Mouse (Mus musculus): Measurements from ENCODE around the gene St6galnac3. TPM values are rescaled to one million over a fixed set of nuclear protein-coding genes. Genes with fewer than 3 reads are reported as not detected.

St6galnac3 gene
- polyA plus RNA-seq, 1 experiment from 2014 or later: 41.4 TPM

DNA sequence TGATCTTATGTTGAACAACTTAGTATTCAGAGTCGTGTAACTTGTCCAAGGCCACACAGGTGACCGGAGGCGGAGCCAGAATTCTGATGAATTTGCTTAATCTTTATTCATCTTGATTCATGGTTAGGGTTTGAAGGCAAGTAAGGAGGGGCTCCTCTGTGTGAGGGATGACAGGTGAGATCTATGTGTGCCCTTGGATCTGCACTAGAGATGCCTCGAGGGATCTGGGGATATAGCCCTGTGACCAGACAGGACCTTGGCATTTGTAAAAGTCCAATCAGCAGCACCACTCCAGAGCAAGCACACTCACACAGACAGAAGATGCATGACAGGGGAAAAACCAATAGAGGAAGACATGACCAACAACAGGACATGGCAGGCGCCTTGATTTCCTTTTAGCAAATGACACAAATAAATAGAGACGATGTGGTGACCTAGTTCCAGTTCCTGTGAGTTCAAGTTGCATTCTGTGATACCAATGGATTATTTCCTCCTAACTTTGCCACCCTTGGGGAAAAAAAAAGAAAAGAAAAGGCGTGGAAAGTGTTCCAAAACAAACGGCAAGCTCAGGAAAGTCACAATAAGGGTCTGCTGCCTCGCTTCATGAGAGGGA lies 1.4 kb downstream of the St6galnac3 start:
- Histone ChIP-seq H3K9me3 (ENCODE audit: control insufficient read depth, low read length) (no peaks in the 10 kb centered on the region), H3K4me3 (ENCODE audit: low read depth, low read length) (peak overlapping the region; percentile 69; the same call in 1 of the 2 replicates), H3K4me1 (ENCODE audit: control insufficient read depth, insufficient read depth, low read length) (peaks cover 6% of the 10 kb centered on the region; the same call in 1 of the 2 replicates), H3K4me2 (ENCODE audit: low read depth) (peak overlapping the region; percentile 67), H3K36me3 (ENCODE audit: control insufficient read depth, insufficient read depth, low read length) (no peaks in the 10 kb centered on the region), H3K27ac (ENCODE audit: low read depth, low read length) (no peak overlapping the region), H3K27me3 (ENCODE audit: control insufficient read depth, insufficient read depth, low read length) (no peaks in the 10 kb centered on the region), H3K9ac (ENCODE audit: low read length) (peak overlapping the region; percentile 88; the same call in 1 of the 2 replicates)
- 85% methylated on average over 9 of the region's 9 CpGs for WGBS
- ATAC-seq (ENCODE audit: insufficient read depth, low FRiP score, low TSS enrichment) (no peak), DNase-seq (ENCODE audit: low spot score) (no peak)

DNA sequence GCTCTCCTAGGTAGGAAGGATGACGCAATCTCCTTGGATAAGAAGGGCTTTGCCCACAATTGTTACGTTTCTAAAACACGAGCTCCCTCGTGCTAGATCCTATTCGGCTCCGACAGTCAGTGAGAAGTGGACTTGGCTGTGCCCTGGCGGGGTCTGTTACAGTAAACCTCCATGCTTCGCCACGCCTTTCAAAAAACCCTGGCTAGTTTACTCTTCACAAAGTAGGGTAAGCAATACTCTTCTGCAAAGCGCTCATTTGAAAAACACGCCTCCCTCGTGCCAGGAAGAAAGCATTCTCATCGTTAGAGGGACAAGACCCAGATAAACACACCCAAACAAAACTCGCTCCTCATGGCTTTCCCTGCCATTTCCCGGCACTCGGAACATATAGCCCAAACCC lies 3.4 kb downstream of the St6galnac3 start:
- H3K4me3 ChIP-seq (ENCODE audit: low read depth, low read length): no peak overlapping the region
- H3K36me3 ChIP-seq (ENCODE audit: control insufficient read depth, insufficient read depth, low read length): no peaks in the 10 kb centered on the region
- DNase-seq (ENCODE audit: low spot score) (no peak), ATAC-seq (ENCODE audit: insufficient read depth, low FRiP score, low TSS enrichment) (no peak)
- no peaks in the 10 kb centered on the region for H3K9me3 ChIP-seq (ENCODE audit: control insufficient read depth, low read length)
- peaks cover 6% of the 10 kb centered on the region; the same call in 1 of the 2 replicates for H3K4me1 ChIP-seq (ENCODE audit: control insufficient read depth, insufficient read depth, low read length)
- H3K27me3 ChIP-seq (ENCODE audit: control insufficient read depth, insufficient read depth, low read length): no peaks in the 10 kb centered on the region
- no peak overlapping the region; the same call in 1 of the 2 replicates for H3K4me2 ChIP-seq (ENCODE audit: low read depth)
- no peak overlapping the region for H3K9ac ChIP-seq (ENCODE audit: low read length)
- H3K27ac ChIP-seq (ENCODE audit: low read depth, low read length): no peak overlapping the region
- 92% methylated on average over 16 of the region's 16 CpGs for WGBS

DNA sequence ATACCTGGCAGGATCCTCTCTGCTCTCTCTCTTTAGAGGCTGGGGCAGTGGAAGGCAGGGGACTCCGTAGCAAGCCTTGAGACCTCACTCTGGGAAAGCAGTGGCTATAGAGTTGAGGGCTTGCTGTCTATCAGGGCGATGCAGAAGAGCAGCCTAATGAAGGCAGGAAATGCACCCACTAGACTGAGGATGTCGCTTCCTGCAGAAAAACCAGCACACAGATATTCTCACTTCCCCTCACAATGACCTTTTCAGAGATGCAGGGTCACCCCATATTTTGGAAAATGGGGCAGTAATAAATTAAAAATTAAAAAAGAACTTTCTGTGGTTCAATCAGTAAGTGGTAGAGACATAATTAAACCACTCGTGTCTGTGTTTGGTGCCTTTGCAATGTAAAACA lies 4.1 kb downstream of the St6galnac3 start:
- Histone ChIP-seq H3K9ac (ENCODE audit: low read length) (no peak overlapping the region), H3K4me3 (ENCODE audit: low read depth, low read length) (no peak overlapping the region), H3K36me3 (ENCODE audit: control insufficient read depth, insufficient read depth, low read length) (no peaks in the 10 kb centered on the region), H3K27ac (ENCODE audit: low read depth, low read length) (no peak overlapping the region), H3K4me2 (ENCODE audit: low read depth) (no peak overlapping the region; the same call in 1 of the 2 replicates), H3K4me1 (ENCODE audit: control insufficient read depth, insufficient read depth, low read length) (peaks cover 6% of the 10 kb centered on the region; the same call in 1 of the 2 replicates), H3K27me3 (ENCODE audit: control insufficient read depth, insufficient read depth, low read length) (no peaks in the 10 kb centered on the region), H3K9me3 (ENCODE audit: control insufficient read depth, low read length) (no peaks in the 10 kb centered on the region)
- DNase-seq (ENCODE audit: low spot score) (no peak), ATAC-seq (ENCODE audit: insufficient read depth, low FRiP score, low TSS enrichment) (no peak)
- WGBS: 72% methylated on average over 4 of the region's 4 CpGs

DNA sequence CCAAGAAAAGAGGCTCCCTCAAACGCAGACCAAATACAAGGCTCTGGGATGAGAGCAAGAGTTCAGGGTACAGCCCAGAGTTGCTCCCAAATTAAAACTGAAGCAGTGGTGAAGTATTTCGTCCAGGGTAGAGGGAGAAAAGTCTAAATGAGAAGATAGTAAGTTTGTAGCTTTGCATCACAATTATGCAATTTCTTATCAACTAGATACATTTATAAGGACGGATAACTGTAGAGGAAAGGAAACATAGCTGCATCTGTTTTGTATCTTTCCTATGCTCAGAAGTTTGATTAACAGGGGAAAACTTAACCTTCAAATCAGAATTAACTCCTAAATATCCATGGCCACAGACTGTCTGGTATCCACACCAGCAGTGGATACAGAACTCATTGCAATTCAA lies 4.7 kb downstream of the St6galnac3 start:
- 67% methylated on average over 3 of the region's 3 CpGs for WGBS
- no peak overlapping the region for H3K9ac ChIP-seq (ENCODE audit: low read length)
- no peak for ATAC-seq (ENCODE audit: insufficient read depth, low FRiP score, low TSS enrichment)
- no peak overlapping the region for H3K4me2 ChIP-seq (ENCODE audit: low read depth)
- H3K27ac ChIP-seq (ENCODE audit: low read depth, low read length): no peak overlapping the region
- H3K9me3 ChIP-seq (ENCODE audit: control insufficient read depth, low read length): no peaks in the 10 kb centered on the region
- no peak overlapping the region for H3K4me3 ChIP-seq (ENCODE audit: low read depth, low read length)
- no peak for DNase-seq (ENCODE audit: low spot score)
- peaks cover 6% of the 10 kb centered on the region; the same call in 1 of the 2 replicates for H3K4me1 ChIP-seq (ENCODE audit: control insufficient read depth, insufficient read depth, low read length)
- no peaks in the 10 kb centered on the region for H3K27me3 ChIP-seq (ENCODE audit: control insufficient read depth, insufficient read depth, low read length)
- no peaks in the 10 kb centered on the region for H3K36me3 ChIP-seq (ENCODE audit: control insufficient read depth, insufficient read depth, low read length)

DNA sequence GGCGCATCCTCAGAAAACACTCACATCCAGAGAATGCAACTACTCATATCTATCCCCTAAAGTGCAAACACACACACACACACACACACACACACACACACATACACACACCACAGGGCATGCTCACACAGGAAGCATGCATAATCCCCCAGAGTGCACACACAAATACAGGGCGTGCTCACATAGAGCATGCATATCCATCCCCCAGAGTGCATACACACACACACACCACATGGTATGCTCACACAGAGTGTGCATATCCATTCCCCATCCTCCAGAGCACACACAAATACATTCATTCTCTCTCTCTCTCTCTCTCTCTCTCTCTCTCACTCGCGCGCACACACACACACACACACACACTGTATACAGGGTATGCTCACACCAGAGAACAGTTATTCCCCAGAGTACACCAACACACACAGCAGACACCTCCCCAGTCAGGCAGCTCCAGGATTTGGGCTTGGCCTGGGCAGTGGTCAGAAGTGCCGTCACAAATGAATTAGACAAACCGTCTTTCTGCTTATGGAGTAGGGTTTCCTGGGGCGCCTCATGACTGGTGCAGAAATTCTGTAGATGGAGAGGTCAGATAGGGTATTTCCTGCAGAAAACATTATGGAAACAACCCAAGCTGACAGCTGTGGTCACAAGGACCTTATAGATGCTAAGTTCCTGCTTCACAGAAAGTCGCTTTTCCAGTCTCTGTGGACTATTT lies 5.6 kb downstream of the St6galnac3 start:
- no peak overlapping the region for H3K4me2 ChIP-seq (ENCODE audit: low read depth)
- ATAC-seq (ENCODE audit: insufficient read depth, low FRiP score, low TSS enrichment) (no peak), DNase-seq (ENCODE audit: low spot score) (peak; percentile 19)
- H3K9me3 ChIP-seq (ENCODE audit: control insufficient read depth, low read length): no peaks in the 10 kb centered on the region
- H3K4me3 ChIP-seq (ENCODE audit: low read depth, low read length): no peak overlapping the region
- H3K27ac ChIP-seq (ENCODE audit: low read depth, low read length): peak overlapping the region; percentile 40; the same call in 1 of the 2 replicates
- no peak overlapping the region for H3K9ac ChIP-seq (ENCODE audit: low read length)
- H3K36me3 ChIP-seq (ENCODE audit: control insufficient read depth, insufficient read depth, low read length): no peaks in the 10 kb centered on the region
- H3K4me1 ChIP-seq (ENCODE audit: control insufficient read depth, insufficient read depth, low read length): peaks cover 6% of the 10 kb centered on the region; the same call in 1 of the 2 replicates
- 70% methylated on average over 9 of the region's 9 CpGs for WGBS
- H3K27me3 ChIP-seq (ENCODE audit: control insufficient read depth, insufficient read depth, low read length): no peaks in the 10 kb centered on the region

DNA sequence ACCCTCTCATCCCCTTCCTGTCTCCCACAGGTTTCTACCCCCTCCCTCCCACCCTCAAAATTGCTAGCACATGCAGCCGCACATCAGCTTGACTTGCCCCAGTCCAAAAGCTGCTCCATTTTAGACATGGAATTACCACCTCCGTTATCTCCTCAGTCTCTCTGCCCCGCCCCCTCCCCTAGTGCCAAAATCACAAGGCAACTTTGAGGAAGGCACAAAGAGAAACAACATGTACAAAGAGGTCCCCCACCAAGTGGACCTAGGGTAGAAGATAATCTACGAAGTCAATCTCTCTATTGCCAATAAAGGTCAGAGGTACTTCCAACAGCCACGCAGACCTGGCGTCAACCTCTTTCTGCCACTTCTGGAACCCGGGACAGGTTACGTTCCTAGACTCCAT lies 6.2 kb downstream of the St6galnac3 start:
- no peaks in the 10 kb centered on the region; the same call in 1 of the 2 replicates for H3K4me1 ChIP-seq (ENCODE audit: control insufficient read depth, insufficient read depth, low read length)
- WGBS: 66% methylated on average over 8 of the region's 8 CpGs

DNA sequence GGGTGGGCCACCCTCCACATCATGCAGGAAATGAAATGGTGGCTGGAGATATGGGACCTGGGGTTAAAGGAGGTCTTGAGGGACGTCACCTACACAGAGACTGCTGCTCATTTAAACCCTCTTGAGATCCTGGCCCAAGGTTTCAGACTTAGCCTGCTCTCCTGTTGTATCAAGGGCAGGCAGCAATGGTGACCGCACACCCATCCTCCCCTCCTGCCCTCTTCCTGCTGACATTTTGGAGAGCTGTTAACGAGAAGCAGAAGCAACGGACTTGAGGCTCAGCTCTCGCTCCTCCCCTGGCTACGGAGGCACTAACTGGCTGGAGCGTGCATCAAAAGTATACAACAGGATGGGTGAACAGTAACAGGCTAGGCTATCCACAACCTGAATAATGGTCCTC lies 7.2 kb downstream of the St6galnac3 start:
- Histone ChIP-seq H3K9ac (ENCODE audit: low read length) (no peak overlapping the region), H3K4me1 (ENCODE audit: control insufficient read depth, insufficient read depth, low read length) (no peaks in the 10 kb centered on the region), H3K4me3 (ENCODE audit: low read depth, low read length) (no peak overlapping the region), H3K4me2 (ENCODE audit: low read depth) (no peak overlapping the region), H3K36me3 (ENCODE audit: control insufficient read depth, insufficient read depth, low read length) (no peaks in the 10 kb centered on the region), H3K9me3 (ENCODE audit: control insufficient read depth, low read length) (no peaks in the 10 kb centered on the region), H3K27ac (ENCODE audit: low read depth, low read length) (no peak overlapping the region), H3K27me3 (ENCODE audit: control insufficient read depth, insufficient read depth, low read length) (no peaks in the 10 kb centered on the region)
- WGBS: 87% methylated on average over 7 of the region's 7 CpGs
- no peak for ATAC-seq (ENCODE audit: insufficient read depth, low FRiP score, low TSS enrichment)
- no peak for DNase-seq (ENCODE audit: low spot score)

More for the DNA sequence above, 6.2 kb downstream of the St6galnac3 start:
- H3K4me2 ChIP-seq (ENCODE audit: low read depth): no peak overlapping the region
- no peaks in the 10 kb centered on the region for H3K9me3 ChIP-seq (ENCODE audit: control insufficient read depth, low read length)
- H3K4me3 ChIP-seq (ENCODE audit: low read depth, low read length): no peak overlapping the region
- H3K9ac ChIP-seq (ENCODE audit: low read length): no peak overlapping the region
- DNase-seq (ENCODE audit: low spot score) (no peak), ATAC-seq (ENCODE audit: insufficient read depth, low FRiP score, low TSS enrichment) (no peak)
- no peaks in the 10 kb centered on the region for H3K36me3 ChIP-seq (ENCODE audit: control insufficient read depth, insufficient read depth, low read length)
- no peak overlapping the region for H3K27ac ChIP-seq (ENCODE audit: low read depth, low read length)
- H3K27me3 ChIP-seq (ENCODE audit: control insufficient read depth, insufficient read depth, low read length): no peaks in the 10 kb centered on the region

DNA sequence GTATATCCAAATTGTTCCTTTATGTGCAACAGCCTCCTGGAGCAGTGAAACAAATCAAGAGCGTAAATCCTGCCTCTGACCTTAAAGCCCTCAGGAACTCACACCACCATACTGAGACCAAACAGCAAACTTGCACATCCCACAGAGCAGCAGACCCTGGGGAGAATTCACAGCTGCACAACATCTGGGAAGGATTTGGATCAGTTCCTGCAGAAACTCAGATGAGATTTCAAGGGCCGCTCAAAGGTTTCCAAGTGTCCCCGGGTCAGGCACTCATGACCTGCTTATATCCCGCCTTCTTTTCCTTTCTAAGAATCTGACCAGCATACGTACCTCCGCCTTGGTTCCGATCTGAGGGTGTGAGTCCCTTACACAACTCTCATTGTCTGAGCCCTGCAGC lies 9.3 kb downstream of the St6galnac3 start:
- Histone ChIP-seq H3K27ac (ENCODE audit: low read depth, low read length) (peak overlapping the region; percentile 34; the same call in 1 of the 2 replicates), H3K9ac (ENCODE audit: low read length) (no peak overlapping the region), H3K27me3 (ENCODE audit: control insufficient read depth, insufficient read depth, low read length) (no peaks in the 10 kb centered on the region), H3K36me3 (ENCODE audit: control insufficient read depth, insufficient read depth, low read length) (no peaks in the 10 kb centered on the region), H3K4me1 (ENCODE audit: control insufficient read depth, insufficient read depth, low read length) (no peaks in the 10 kb centered on the region), H3K4me3 (ENCODE audit: low read depth, low read length) (no peak overlapping the region), H3K4me2 (ENCODE audit: low read depth) (no peak overlapping the region), H3K9me3 (ENCODE audit: control insufficient read depth, low read length) (no peaks in the 10 kb centered on the region)
- ATAC-seq (ENCODE audit: insufficient read depth, low FRiP score, low TSS enrichment) (no peak), DNase-seq (ENCODE audit: low spot score) (peak; percentile 23)
- 61% methylated on average over 7 of the region's 7 CpGs for WGBS

DNA sequence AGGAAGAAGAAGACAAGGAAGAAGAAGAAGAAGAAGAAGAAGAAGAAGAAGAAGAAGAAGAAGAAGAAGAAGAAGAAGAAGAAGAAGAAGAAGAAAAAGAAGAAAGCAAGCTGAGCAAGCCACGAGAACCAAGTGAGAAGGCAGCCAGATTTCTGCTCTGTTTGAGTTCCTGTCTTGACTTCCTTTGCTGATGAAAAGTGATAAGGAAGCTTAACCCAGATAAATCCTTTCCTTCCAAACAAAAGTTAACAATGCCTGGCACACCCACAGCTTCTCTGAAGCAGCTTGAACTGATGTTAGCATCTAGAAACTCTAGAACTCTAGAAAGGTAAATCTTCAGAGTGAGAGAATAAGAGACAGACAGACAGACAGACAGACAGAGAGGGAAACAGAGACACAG lies 14.4 kb downstream of the St6galnac3 start:
- H3K27me3 ChIP-seq (ENCODE audit: control insufficient read depth, insufficient read depth, low read length): no peaks in the 10 kb centered on the region

More for the DNA sequence above, 14.4 kb downstream of the St6galnac3 start:
- Histone ChIP-seq H3K9me3 (ENCODE audit: control insufficient read depth, low read length) (no peaks in the 10 kb centered on the region), H3K4me3 (ENCODE audit: low read depth, low read length) (no peak overlapping the region), H3K36me3 (ENCODE audit: control insufficient read depth, insufficient read depth, low read length) (no peaks in the 10 kb centered on the region), H3K9ac (ENCODE audit: low read length) (no peak overlapping the region), H3K27ac (ENCODE audit: low read depth, low read length) (no peak overlapping the region), H3K4me1 (ENCODE audit: control insufficient read depth, insufficient read depth, low read length) (no peaks in the 10 kb centered on the region), H3K4me2 (ENCODE audit: low read depth) (no peak overlapping the region)
- ATAC-seq (ENCODE audit: insufficient read depth, low FRiP score, low TSS enrichment) (no peak), DNase-seq (ENCODE audit: low spot score) (no peak)
- WGBS: 85% methylated on average over 1 of the region's 1 CpGs
